Mouse (Mus musculus): ENCODE results near the gene Neu4. TPM values are rescaled to one million over a fixed set of nuclear protein-coding genes. Genes with fewer than 3 reads are reported as not detected.
"Not testable (repeated sequence)": the region's sequence is repeated elsewhere in the genome, so short reads cannot be mapped to it uniquely, and the experiment has no call there.

Gene Neu4
- polyA plus RNA-seq, 1 experiment from 2014 or later, result not detected

- Histone ChIP-seq H3K4me1 (ENCODE audit: control insufficient read depth, insufficient read depth, low read length) (no peaks in the 10 kb centered on the region), H3K27ac (ENCODE audit: low read length) (no peak overlapping the region), H3K27me3 (ENCODE audit: control insufficient read depth, insufficient read depth, low read length) (no peaks in the 10 kb centered on the region), H3K36me3 (ENCODE audit: control insufficient read depth, insufficient read depth, low read length) (no peaks in the 10 kb centered on the region), H3K4me3 (replicated peaks; ENCODE audit: low read length) (no peak overlapping the region), H3K9ac (ENCODE audit: low read length) (no peak overlapping the region), H3K9me3 (replicated peaks; ENCODE audit: control insufficient read depth, low read length) (no peaks in the 10 kb centered on the region), H3K4me2 (ENCODE audit: low read depth, low read length) (no peak overlapping the region)
- no peak for ATAC-seq (ENCODE audit: insufficient read depth, low FRiP score)
- 58% methylated on average over 3 of the region's 3 CpGs for WGBS
Observed at GRCm38 (mm10) chr1:94045559-94045958, 25.3 kb downstream of the Neu4 start.

GRCm38 (mm10) chr1:94046544-94046943 is 26.3 kb downstream of the Neu4 start:
- Histone ChIP-seq H3K9me3 (replicated peaks; ENCODE audit: control insufficient read depth, low read length) (no peaks in the 10 kb centered on the region), H3K27ac (ENCODE audit: low read length) (no peak overlapping the region), H3K36me3 (ENCODE audit: control insufficient read depth, insufficient read depth, low read length) (no peaks in the 10 kb centered on the region), H3K4me1 (ENCODE audit: control insufficient read depth, insufficient read depth, low read length) (no peaks in the 10 kb centered on the region), H3K9ac (ENCODE audit: low read length) (no peak overlapping the region), H3K27me3 (ENCODE audit: control insufficient read depth, insufficient read depth, low read length) (no peaks in the 10 kb centered on the region), H3K4me3 (replicated peaks; ENCODE audit: low read length) (no peak overlapping the region), H3K4me2 (ENCODE audit: low read depth, low read length) (no peak overlapping the region)
- 77% methylated on average over 4 of the region's 4 CpGs for WGBS
- ATAC-seq (ENCODE audit: insufficient read depth, low FRiP score), result no peak

- H3K27me3 ChIP-seq (ENCODE audit: control insufficient read depth, insufficient read depth, low read length), result no peaks in the 10 kb centered on the region
- no peak for ATAC-seq (ENCODE audit: insufficient read depth, low FRiP score)
- 79% methylated on average over 5 of the region's 5 CpGs for WGBS
Observed at GRCm38 (mm10) chr1:94051104-94051503, 30.9 kb downstream of the Neu4 start.

GRCm38 (mm10) chr1:94052373-94052772 is 32.1 kb downstream of the Neu4 start, which contains the start of gene Pdcd1:
Gene Pdcd1, minus strand, starts transcription at chr1:94052553.
- Histone ChIP-seq H3K4me2 (ENCODE audit: low read depth, low read length) (no peak within 1 kb of the TSS), H3K27ac (ENCODE audit: low read length) (no peak within 1 kb of the TSS), H3K36me3 (ENCODE audit: control insufficient read depth, insufficient read depth, low read length) (no peaks in the 10 kb centered on the region), H3K9me3 (replicated peaks; ENCODE audit: control insufficient read depth, low read length) (no peaks in the 10 kb centered on the region), H3K9ac (ENCODE audit: low read length) (no peak within 1 kb of the TSS), H3K4me1 (ENCODE audit: control insufficient read depth, insufficient read depth, low read length) (no peaks in the 10 kb centered on the region), H3K4me3 (replicated peaks; ENCODE audit: low read length) (no peak within 1 kb of the TSS), H3K27me3 (ENCODE audit: control insufficient read depth, insufficient read depth, low read length) (no peaks in the 10 kb centered on the region)
- WGBS, result 49% methylated on average over 6 of the region's 6 CpGs
- no peak; the same call in 1 of the 2 replicates for ATAC-seq (ENCODE audit: insufficient read depth, low FRiP score)

More at GRCm38 (mm10) chr1:94051104-94051503, 30.9 kb downstream of the Neu4 start:
- no peak overlapping the region for H3K4me2 ChIP-seq (ENCODE audit: low read depth, low read length)
- H3K36me3 ChIP-seq (ENCODE audit: control insufficient read depth, insufficient read depth, low read length), result no peaks in the 10 kb centered on the region
- H3K4me1 ChIP-seq (ENCODE audit: control insufficient read depth, insufficient read depth, low read length), result no peaks in the 10 kb centered on the region
- H3K4me3 ChIP-seq (replicated peaks; ENCODE audit: low read length), result no peak overlapping the region
- no peak overlapping the region for H3K27ac ChIP-seq (ENCODE audit: low read length)
- H3K9ac ChIP-seq (ENCODE audit: low read length), result no peak overlapping the region
- H3K9me3 ChIP-seq (replicated peaks; ENCODE audit: control insufficient read depth, low read length), result no peaks in the 10 kb centered on the region

DNA sequence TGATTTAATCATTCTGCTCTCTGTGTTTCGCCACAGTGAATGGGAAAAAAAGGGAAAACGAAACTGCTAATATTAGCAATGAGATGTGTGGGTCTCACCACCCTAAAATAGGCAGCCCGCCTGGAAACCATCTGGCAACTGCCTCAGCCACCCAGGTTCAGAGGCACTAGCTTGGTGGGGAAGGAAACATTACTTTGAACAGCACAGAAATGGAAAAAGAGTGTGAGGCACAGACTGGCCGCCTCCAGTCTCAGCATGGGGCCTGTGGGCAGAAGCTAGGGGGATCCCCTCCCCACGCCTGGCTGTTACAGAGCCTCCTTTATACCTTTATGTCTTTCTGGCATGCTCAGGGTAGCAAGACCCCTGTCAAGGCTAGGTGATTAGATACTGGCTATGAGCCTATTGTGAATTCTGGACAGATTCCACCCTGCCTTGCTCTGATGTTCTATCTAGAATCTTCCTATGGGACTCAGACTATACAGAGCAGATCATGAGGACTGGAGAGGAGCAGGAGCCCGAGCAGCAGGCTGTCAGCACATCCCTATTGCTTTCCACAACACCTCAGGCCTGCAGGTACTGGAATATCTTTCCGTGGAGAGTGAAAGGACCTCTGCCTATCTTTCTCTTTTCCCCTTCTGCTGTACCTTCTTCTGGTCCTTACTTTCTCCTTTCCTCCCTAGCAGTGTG is 33.4 kb downstream of the Neu4 start:
- no peak overlapping the region for H3K27ac ChIP-seq (ENCODE audit: low read length)
- WGBS, result 68% methylated on average over 7 of the region's 7 CpGs
- no peaks in the 10 kb centered on the region for H3K27me3 ChIP-seq (ENCODE audit: control insufficient read depth, insufficient read depth, low read length)
- H3K4me1 ChIP-seq (ENCODE audit: control insufficient read depth, insufficient read depth, low read length), result no peaks in the 10 kb centered on the region
- ATAC-seq (ENCODE audit: insufficient read depth, low FRiP score), result no peak
- no peak overlapping the region for H3K4me2 ChIP-seq (ENCODE audit: low read depth, low read length)
- no peaks in the 10 kb centered on the region for H3K36me3 ChIP-seq (ENCODE audit: control insufficient read depth, insufficient read depth, low read length)
- no peak overlapping the region for H3K9ac ChIP-seq (ENCODE audit: low read length)
- no peak overlapping the region for H3K4me3 ChIP-seq (replicated peaks; ENCODE audit: low read length)
- no peaks in the 10 kb centered on the region for H3K9me3 ChIP-seq (replicated peaks; ENCODE audit: control insufficient read depth, low read length)

DNA sequence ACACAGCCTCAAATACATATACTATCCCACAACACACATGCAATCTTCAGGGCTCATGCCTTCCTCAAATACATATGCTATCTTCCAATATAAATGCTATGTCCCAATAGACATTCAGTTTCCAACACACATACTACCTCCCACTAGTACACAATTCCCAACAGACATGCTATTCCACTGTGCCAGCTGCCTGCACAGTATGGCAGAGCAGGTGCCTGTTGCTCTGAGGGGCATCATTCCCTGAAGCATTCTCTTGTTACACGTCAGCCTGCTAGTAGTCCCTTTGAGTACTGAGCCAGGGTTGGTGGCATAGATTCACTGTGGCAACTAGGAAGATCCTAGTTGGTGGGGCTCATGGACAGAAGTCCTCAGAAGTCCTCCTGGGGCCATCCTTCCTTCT is 34.2 kb downstream of the Neu4 start:
- Histone ChIP-seq H3K9ac (ENCODE audit: low read length) (no peak overlapping the region), H3K27me3 (ENCODE audit: control insufficient read depth, insufficient read depth, low read length) (no peaks in the 10 kb centered on the region), H3K27ac (ENCODE audit: low read length) (no peak overlapping the region), H3K9me3 (replicated peaks; ENCODE audit: control insufficient read depth, low read length) (no peaks in the 10 kb centered on the region), H3K36me3 (ENCODE audit: control insufficient read depth, insufficient read depth, low read length) (no peaks in the 10 kb centered on the region), H3K4me3 (replicated peaks; ENCODE audit: low read length) (no peak overlapping the region), H3K4me2 (ENCODE audit: low read depth, low read length) (no peak overlapping the region), H3K4me1 (ENCODE audit: control insufficient read depth, insufficient read depth, low read length) (no peaks in the 10 kb centered on the region)
- no peak for ATAC-seq (ENCODE audit: insufficient read depth, low FRiP score)
- 68% methylated on average over 1 of the region's 1 CpGs for WGBS

- no peak for ATAC-seq (ENCODE audit: insufficient read depth, low FRiP score)
- H3K36me3 ChIP-seq (ENCODE audit: control insufficient read depth, insufficient read depth, low read length), result no peaks in the 10 kb centered on the region
- H3K4me2 ChIP-seq (ENCODE audit: low read depth, low read length), result no peak overlapping the region
- no peaks in the 10 kb centered on the region for H3K27me3 ChIP-seq (ENCODE audit: control insufficient read depth, insufficient read depth, low read length)
- 37% methylated on average over 3 of the region's 3 CpGs for WGBS
- H3K27ac ChIP-seq (ENCODE audit: low read length), result no peak overlapping the region
- no peak overlapping the region for H3K9ac ChIP-seq (ENCODE audit: low read length)
- no peaks in the 10 kb centered on the region for H3K9me3 ChIP-seq (replicated peaks; ENCODE audit: control insufficient read depth, low read length)
- H3K4me3 ChIP-seq (replicated peaks; ENCODE audit: low read length), result no peak overlapping the region
- no peaks in the 10 kb centered on the region for H3K4me1 ChIP-seq (ENCODE audit: control insufficient read depth, insufficient read depth, low read length)
Observed at GRCm38 (mm10) chr1:94055966-94056365, 35.7 kb downstream of the Neu4 start.

DNA sequence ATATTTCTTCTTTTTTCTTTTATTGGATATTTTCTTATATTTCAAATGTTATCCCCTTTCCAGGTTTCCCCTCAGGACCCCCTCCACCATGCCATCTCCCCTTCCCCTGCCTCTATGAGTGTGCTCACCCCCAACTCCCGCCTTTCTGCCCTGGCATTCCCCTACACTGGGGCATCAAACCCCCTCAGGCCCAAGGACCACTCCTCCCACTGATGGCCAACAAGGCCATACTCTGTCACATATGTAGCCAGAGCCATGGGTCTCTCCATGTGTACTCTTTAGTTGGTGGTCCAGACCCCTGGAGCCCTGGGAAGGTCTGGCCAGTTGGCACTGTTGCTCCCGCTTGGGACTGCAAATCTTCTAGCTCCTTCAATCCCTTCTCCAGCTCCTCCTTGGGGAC is 37.1 kb downstream of the Neu4 start:
- WGBS, result 88% methylated on average over 2 of the region's 2 CpGs
- Histone ChIP-seq H3K27me3 (ENCODE audit: control insufficient read depth, insufficient read depth, low read length) (no peaks in the 10 kb centered on the region), H3K27ac (ENCODE audit: low read length) (no peak overlapping the region), H3K9ac (ENCODE audit: low read length) (no peak overlapping the region), H3K36me3 (ENCODE audit: control insufficient read depth, insufficient read depth, low read length) (no peaks in the 10 kb centered on the region), H3K4me1 (ENCODE audit: control insufficient read depth, insufficient read depth, low read length) (no peaks in the 10 kb centered on the region), H3K9me3 (replicated peaks; ENCODE audit: control insufficient read depth, low read length) (no peaks in the 10 kb centered on the region), H3K4me2 (ENCODE audit: low read depth, low read length) (no peak overlapping the region), H3K4me3 (replicated peaks; ENCODE audit: low read length) (no peak overlapping the region)
- ATAC-seq (ENCODE audit: insufficient read depth, low FRiP score), result no peak

DNA sequence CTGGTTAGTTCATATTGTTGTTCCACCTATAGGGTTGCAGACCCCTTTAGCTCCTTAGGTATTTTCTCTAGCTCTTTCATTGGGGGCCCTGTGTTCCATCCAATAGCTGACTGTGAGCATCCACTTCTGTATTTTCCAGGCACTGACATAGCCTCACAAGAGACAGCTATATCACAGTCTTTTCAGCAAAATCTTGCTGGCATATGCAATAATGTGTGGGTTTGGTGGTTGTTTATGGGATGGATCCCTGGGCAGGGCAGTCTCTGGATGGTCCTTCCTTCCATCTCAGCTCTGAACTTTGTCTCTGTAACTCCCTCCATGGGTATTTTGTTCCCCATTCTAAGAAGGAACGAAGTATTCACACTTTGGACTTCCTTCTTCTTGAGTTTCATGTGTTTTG is 38.0 kb downstream of the Neu4 start:
- not testable (repeated sequence) for H3K36me3 ChIP-seq (ENCODE audit: control insufficient read depth, insufficient read depth, low read length); H3K9ac ChIP-seq (ENCODE audit: low read length); H3K4me3 ChIP-seq (replicated peaks; ENCODE audit: low read length); H3K27ac ChIP-seq (ENCODE audit: low read length); H3K4me1 ChIP-seq (ENCODE audit: control insufficient read depth, insufficient read depth, low read length); H3K9me3 ChIP-seq (replicated peaks; ENCODE audit: control insufficient read depth, low read length); ATAC-seq (ENCODE audit: insufficient read depth, low FRiP score); H3K4me2 ChIP-seq (ENCODE audit: low read depth, low read length); H3K27me3 ChIP-seq (ENCODE audit: control insufficient read depth, insufficient read depth, low read length)
- WGBS, result 82% methylated on average over 1 of the region's 1 CpGs
